Mouse (Mus musculus) spleen, adult 2 months (tissue): Measurements from ENCODE around the gene Cps1.

Source experiments
- CTCF ChIP-seq: fragments of 200-500 bp; IDR thresholded peaks from 2 replicates; pipeline ENCODE4 v1.5.1; 2011; ENCODE audit warnings: mild to moderate bottlenecking, inconsistent platforms; ENCODE audit not compliant: insufficient read depth, insufficient read length, insufficient replicate concordance; ENCODE audit errors: extremely low read depth
- POLR2A ChIP-seq: fragments of 200-500 bp; IDR thresholded peaks from 2 replicates; pipeline ENCODE4 v1.6.1; 2011; ENCODE audit warnings: low read depth, low read length, inconsistent platforms

DNA sequence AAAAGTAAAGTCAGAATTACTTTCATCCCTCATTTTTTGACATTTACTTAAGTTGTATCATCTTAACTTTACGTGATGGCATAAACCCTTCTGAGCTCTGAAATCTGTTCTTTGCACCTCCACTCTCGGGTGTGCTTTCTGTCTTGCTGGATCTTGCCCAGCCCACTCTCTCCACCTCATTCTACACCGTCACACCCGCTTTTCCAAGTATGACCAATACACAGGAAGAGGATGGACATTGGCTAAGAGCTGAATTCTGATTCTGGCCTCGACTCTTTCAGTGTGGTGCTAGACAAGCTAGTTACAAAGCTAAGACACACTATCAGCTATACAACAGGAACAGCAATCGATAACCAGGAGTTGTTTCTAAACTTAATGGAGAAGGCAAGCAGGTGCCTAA, 5.0 kb upstream of the Cps1 start:
- no peak for TF ChIP-seq CTCF
- no peak for TF ChIP-seq POLR2A
